ENCODE assay signal across 18 mouse cellular contexts in genomic region chr5:20628954-20629601, GRCm38 (mm10).
DNase-seq lines count a peak whose midpoint lies in the region; ATAC-seq lines count a peak whose summit lies in the region.
"Had no signal": no experiment of that assay in that cellular context is flagged by ENCODE, and none has a peak within 500 bp of the region (broad histone marks: within the 10 kb centered on the region; RNA-seq: fewer than 3 reads in every experiment).

No protein-coding gene starts in this region.

- no peaks in the 10 kb centered on the region for H3K36me3 ChIP-seq in heart, embryonic 10.5 days
- H3K36me3 ChIP-seq in heart, embryonic 12.5 days, result no peaks in the 10 kb centered on the region
- no peaks in the 10 kb centered on the region for H3K36me3 ChIP-seq in hindbrain, embryonic 16.5 days (ENCODE audit: control insufficient read depth, insufficient read depth, low read length)
- H3K36me3 ChIP-seq: heart, embryonic 15.5 days; limb, embryonic 15.5 days; lung, embryonic 15.5 days had no signal

- WGBS in heart, embryonic 10.5 days, result 55% methylated on average over 4 of the region's 4 CpGs
- 64% methylated on average over 4 of the region's 4 CpGs for whole genome bisulfite sequencing in heart, embryonic 12.5 days
- 76% methylated on average over 4 of the region's 4 CpGs for WGBS in hindbrain, embryonic 16.5 days

- no peak overlapping the region for H3K4me3 ChIP-seq in heart, embryonic 10.5 days
- H3K4me3 ChIP-seq in heart, embryonic 12.5 days, result no peak overlapping the region
- H3K4me3 ChIP-seq in hindbrain, embryonic 16.5 days (ENCODE audit: low read length), result no peak overlapping the region
- H3K4me3 ChIP-seq: heart, embryonic 15.5 days; limb, embryonic 15.5 days; lung, embryonic 15.5 days had no signal

- H3K27ac ChIP-seq in heart, embryonic 10.5 days, result no peak overlapping the region
- H3K27ac ChIP-seq in heart, embryonic 12.5 days (ENCODE audit: poor library complexity, severe bottlenecking), result no peak overlapping the region
- H3K27ac ChIP-seq in hindbrain, embryonic 16.5 days (ENCODE audit: low read depth, low read length), result no peak overlapping the region
- H3K27ac ChIP-seq: heart, embryonic 15.5 days; hindbrain, embryonic 14.5 days; limb, embryonic 15.5 days; lung, embryonic 15.5 days had no signal

- H3K27me3 ChIP-seq in heart, embryonic 10.5 days (ENCODE audit: insufficient read depth, poor library complexity, severe bottlenecking), result no peaks in the 10 kb centered on the region
- no peaks in the 10 kb centered on the region for H3K27me3 ChIP-seq in heart, embryonic 12.5 days (replicated peaks)
- H3K27me3 ChIP-seq in hindbrain, embryonic 16.5 days (replicated peaks; ENCODE audit: control insufficient read depth, insufficient read depth, low read length), result no peaks in the 10 kb centered on the region
- H3K27me3 ChIP-seq: heart, embryonic 15.5 days; limb, embryonic 15.5 days; lung, embryonic 15.5 days had no signal

- H3K4me1 ChIP-seq in heart, embryonic 10.5 days, result no peaks in the 10 kb centered on the region
- H3K4me1 ChIP-seq in heart, embryonic 12.5 days (replicated peaks), result no peaks in the 10 kb centered on the region
- no peaks in the 10 kb centered on the region for H3K4me1 ChIP-seq in hindbrain, embryonic 16.5 days (ENCODE audit: control insufficient read depth, insufficient read depth, low read depth, low read length)
- H3K4me1 ChIP-seq: heart, embryonic 15.5 days; limb, embryonic 15.5 days; lung, embryonic 15.5 days had no signal

- no peak overlapping the region for H3K4me2 ChIP-seq in heart, embryonic 12.5 days
- no peak overlapping the region for H3K4me2 ChIP-seq in hindbrain, embryonic 16.5 days (ENCODE audit: low read length)
- H3K4me2 ChIP-seq: heart, embryonic 15.5 days; hindbrain, embryonic 14.5 days; limb, embryonic 15.5 days; lung, embryonic 15.5 days; midbrain, embryonic 11.5 days had no signal

- DNase-seq in heart, embryonic 10.5 days (ENCODE audit: low spot score), result peak; percentile 60
- peak; percentile 82 for DNase-seq in right cerebral cortex, adult 18-20 months
- DNase-seq in right cerebral cortex, postnatal 14 days, result no peak
- DNase-seq in R1 (ENCODE audit: low read depth, low spot score), result peak; percentile 66
- DNase-seq in gastrocnemius, postnatal 4 days (ENCODE audit: low spot score in 2 of 2), result no peak
- DNase-seq: cerebellum, adult 11-12 months; gastrocnemius, postnatal 25 days; kidney, adult 11 months had no signal

- H3K9ac ChIP-seq in heart, embryonic 12.5 days, result no peak overlapping the region
- H3K9ac ChIP-seq in hindbrain, embryonic 16.5 days (ENCODE audit: low read depth, low read length), result no peak overlapping the region
- H3K9ac ChIP-seq: heart, embryonic 15.5 days; hindbrain, embryonic 14.5 days; limb, embryonic 15.5 days; lung, embryonic 15.5 days had no signal

- no peak for ATAC-seq in heart, embryonic 12.5 days (ENCODE audit: insufficient number of reproducible peaks, low FRiP score)
- ATAC-seq in megakaryocyte progenitor cell, adult 5-6 weeks (replicated peaks; ENCODE audit: poor library complexity), result peak; percentile 72
- no peak for ATAC-seq in hindbrain, embryonic 16.5 days
- ATAC-seq: activated CD4-positive, CD25-positive, alpha-beta regulatory T cell, adult 4 months; forebrain, embryonic 16.5 days had no signal

- H3K9me3 ChIP-seq in heart, embryonic 10.5 days, result no peaks in the 10 kb centered on the region
- H3K9me3 ChIP-seq in heart, embryonic 12.5 days (replicated peaks), result no peaks in the 10 kb centered on the region
- H3K9me3 ChIP-seq in hindbrain, embryonic 16.5 days (ENCODE audit: control insufficient read depth, low read length), result no peaks in the 10 kb centered on the region
- H3K9me3 ChIP-seq: heart, embryonic 15.5 days; limb, embryonic 15.5 days; lung, embryonic 15.5 days had no signal

Comparison
In these comparisons a context has a peak if more than half of its experiments do, and no peak if none do; other contexts are left out.
1. DNase-seq: peak in heart, embryonic 10.5 days (single experiment), right cerebral cortex, adult 18-20 months (single experiment) and R1 (single experiment); none in right cerebral cortex, postnatal 14 days (single experiment) and gastrocnemius, postnatal 4 days (0 of 2).